Mouse (Mus musculus) c-Kit-positive CD71-positive TER-119-negative erythroid progenitor cells, embryonic 14.5 days (primary cell): ENCODE measurements around the gene Gimap8.

Experiments used
- DNase-seq: peaks from one replicate; pipeline ENCODE4 v3.0.0-alpha.2; 2013; ENCODE audit warnings: low read depth

The Gimap8 gene

DNA sequence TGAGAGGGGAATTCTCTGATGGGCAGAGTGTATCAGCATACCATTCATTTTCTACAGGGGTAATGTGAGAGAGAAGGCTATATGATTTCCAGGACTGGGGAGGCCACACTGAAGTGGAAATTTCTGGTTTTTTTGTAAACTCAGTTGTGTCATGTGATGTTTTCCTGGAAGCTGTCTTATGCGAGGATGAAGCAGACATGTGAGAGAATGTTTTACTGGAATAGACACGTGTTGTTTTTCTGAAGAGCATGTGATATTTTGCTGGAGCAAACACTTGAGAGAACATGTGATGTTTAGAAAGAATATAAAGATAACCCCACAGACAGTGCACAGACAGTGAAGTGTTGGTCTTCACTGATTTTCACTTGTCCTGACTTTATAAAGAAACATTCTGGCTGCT is 8.5 kb upstream of the Gimap8 start:
- DNase-seq, result no peak

GRCm38 (mm10) chr6:48641391-48641790 is 5.6 kb upstream of the Gimap8 start:
- no peak for DNase-seq

- DNase-seq, result peak; percentile 39
These were observed 4.2 kb upstream of the Gimap8 start for GRCm38 (mm10) chr6:48642764-48643292.

GRCm38 (mm10) chr6:48645660-48646308 is 1.2 kb upstream of the Gimap8 start:
- peak; percentile 40 for DNase-seq

- DNase-seq, result no peak
These were observed 734 bp upstream of the Gimap8 start for GRCm38 (mm10) chr6:48646309-48646690.

- DNase-seq, result no peak
These were observed 577 bp downstream of the Gimap8 start for GRCm38 (mm10) chr6:48647611-48648010.

DNA sequence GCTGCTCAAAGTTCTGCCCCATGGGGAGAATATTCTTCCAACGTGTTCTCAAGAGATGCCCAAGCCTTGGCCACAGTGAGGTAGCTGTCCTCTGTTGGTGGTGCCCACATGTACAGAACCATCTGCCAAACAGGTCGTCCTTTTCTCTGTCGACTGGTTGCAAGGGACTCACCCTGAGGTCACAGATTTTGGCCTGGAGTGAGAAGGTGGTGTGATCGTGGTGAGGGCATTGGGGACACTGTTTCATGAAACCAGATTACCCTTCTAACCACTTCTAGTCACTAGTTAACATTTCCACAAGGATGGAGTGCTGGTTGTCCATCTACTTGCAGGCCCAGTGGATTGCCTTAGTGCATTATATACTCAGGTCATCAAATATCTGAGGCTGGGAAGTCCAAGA is 1.7 kb downstream of the Gimap8 start:
- DNase-seq, result no peak

GRCm38 (mm10) chr6:48650041-48650440 is 3.0 kb downstream of the Gimap8 start:
- DNase-seq, result no peak

DNA sequence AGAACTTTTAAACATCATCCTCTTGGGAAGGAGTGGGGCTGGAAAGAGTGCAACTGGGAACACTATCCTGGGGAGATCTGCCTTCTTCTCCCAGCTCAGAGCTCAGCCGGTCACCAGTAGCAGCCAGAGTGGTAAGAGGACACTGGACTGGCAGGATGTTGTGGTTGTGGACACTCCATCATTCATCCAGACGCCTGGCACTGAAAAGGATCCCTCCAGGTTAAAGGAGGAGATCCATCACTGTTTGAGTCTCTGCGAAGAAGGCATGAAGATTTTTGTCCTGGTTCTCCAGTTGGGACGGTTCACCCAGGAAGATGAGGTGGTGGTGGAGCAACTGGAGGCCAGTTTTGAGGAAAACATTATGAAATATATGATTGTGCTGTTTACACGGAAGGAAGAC is 11.7 kb downstream of the Gimap8 start:
- DNase-seq, result no peak

DNA sequence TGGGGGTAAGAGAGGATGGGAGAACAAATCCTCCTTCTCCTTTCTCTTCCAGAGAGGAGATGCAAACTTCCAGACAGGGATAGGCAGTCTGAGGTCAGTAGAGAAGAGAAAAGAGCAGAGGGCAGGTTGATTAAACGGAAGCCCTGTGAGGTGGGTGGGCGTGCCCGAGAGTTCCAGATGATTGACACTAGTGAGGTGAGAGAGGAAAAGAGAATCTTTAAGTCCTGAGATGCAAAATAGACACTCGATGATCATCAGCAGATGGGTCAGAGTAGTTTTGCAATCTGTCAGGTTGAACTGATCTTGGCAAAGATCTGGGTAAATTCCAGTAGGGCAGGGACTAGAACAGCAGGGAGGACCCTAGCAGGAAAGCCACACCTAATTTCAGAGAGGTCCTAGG is 17.7 kb downstream of the Gimap8 start:
- DNase-seq, result no peak

GRCm38 (mm10) chr6:48665471-48665870 is 18.4 kb downstream of the Gimap8 start:
- no peak for DNase-seq

DNA sequence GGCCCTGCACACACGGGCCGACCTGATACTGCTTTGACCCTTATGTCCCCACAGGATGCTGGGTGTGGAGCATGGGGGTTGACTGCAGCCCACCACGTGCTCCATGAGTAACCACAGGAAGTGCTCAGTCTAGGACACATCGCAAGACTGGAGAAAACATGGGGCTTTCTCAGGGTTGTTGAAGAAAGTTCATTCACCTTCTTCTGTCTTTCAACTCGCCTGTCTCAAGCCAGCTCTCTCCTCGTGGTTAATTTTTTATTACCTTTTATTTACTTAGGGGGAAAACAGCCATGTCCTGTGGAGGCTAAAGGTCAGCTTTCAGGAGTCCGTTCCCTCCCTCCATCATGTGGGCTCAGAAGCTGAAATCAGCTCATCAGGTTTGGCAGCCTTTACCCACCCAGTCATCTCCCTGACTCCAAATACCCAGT is 19.1 kb downstream of the Gimap8 start:
- DNase-seq, result no peak

DNA sequence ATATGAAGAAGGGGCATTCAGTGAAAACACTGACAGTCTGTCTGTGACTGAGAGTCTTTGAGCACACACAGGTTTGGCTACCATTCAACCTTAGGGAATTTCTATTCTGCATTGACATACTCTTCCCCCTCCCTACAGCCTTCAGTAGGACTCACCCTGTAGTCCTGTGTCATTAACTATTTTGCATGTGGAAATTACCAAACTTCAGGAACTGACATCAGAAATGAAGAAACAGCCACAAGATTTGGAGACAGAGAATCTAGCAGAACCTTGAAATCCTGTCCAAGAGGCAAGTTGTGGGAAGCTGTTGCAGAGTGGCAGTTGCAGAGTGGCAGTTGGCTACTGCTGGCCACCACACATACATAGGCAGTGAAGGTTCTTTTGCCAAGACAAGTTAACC is 21.0 kb downstream of the Gimap8 start:
- no peak for DNase-seq

GRCm38 (mm10) chr6:48669446-48669969 is 22.5 kb downstream of the Gimap8 start:
- no peak for DNase-seq

GRCm38 (mm10) chr6:48674291-48675058 is 27.4 kb downstream of the Gimap8 start:
- DNase-seq, result no peak

DNA sequence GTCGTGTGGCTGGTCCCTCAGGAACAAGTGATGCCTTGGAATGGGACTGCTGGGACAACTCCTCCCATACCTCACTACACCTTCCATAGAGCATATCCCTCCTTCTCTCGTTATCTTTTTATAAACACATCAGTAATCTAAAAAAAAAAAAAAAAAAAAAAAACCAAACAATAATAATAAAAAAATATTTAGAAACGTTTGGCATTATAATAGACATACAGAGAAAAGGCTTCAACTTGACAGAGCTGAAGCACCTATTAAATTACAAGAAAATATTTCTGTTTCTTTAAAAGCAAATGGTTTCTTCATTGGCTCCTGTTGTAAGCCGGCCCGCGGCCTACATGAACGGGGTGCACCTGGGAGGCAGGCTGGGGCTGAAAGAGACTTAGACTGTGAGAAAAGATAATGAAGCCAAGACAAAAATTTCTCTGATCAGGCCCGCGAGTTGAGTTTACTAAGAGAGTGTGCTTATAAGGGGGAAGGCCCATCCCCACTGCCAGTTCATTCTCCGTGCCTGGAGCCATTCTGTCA is 28.4 kb downstream of the Gimap8 start:
- DNase-seq, result no peak

DNA sequence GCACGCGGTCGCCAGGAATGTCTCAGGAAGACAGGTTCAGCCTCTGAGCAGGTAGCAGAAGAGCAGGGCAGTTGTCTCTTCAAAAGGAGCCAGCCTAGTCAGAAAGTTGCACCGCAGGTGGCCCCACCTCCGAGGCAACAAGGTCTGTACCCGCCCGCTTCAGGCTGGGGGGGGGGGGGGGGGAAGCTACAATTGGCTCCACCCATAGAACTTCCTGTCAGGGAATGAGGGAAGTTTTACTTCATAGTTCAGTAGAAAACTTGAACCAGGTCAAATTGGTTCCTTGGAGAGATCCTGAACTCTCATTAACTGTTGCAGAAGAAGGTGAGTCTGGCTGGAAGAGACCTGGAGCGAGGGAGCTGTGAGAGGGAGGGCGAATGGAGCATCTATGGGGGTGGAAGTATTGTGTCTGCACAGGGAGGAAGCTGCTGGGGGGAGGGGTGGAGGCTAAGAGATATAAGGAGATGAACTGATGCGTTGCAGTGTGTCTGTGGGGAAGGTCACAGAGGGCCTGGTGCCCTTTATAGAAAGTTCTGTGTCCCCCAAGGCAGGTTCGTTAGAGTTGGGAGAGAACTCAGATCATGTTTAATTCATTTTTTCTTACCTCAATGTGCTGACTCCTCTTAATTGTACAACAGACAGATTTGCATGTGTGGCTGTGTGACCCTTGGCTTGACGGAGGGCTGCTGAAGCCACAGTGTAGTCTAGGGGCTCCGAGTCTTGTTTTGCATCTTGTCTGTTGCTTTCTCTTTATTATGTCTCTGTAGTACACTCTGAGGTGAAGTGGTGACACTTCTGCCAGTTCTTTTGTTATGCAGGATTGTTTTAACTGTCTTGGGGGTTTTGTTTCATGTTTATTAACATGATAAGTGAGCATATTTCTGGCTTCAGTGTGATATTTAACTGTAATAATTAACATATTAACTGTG is 29.2 kb downstream of the Gimap8 start, which contains the start of gene Gimap9:
Gimap9 (plus strand) TSS at position 199 of the 929 bp plus-strand sequence.
- peak; percentile 60 for DNase-seq

DNA sequence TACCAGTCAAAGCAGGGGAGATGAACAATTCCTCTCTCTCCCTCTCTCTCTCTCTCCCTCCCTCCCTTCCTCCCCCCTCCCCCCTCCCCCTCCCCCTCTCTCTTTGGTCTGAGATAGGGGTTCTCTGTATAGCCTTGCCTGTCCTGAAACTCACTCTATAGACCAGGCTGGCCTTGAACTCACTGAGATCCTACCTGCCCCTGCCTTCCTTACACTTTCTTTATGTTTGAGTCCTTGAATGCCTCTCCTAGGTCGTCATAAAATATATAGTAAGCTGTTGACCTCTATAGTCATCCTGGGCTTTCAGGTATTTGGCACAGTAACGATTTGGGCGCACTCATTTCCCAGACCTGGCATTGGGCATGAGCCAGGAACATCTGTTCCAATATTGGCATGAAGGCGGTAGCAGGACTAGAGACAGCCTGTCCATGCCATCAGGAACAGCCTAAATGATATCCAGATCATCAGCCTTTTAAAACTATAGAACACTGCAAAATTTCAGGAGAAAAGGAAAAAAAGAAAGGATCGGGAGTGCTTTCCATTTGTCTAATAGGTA is 29.9 kb downstream of the Gimap8 start:
- no peak for DNase-seq

DNA sequence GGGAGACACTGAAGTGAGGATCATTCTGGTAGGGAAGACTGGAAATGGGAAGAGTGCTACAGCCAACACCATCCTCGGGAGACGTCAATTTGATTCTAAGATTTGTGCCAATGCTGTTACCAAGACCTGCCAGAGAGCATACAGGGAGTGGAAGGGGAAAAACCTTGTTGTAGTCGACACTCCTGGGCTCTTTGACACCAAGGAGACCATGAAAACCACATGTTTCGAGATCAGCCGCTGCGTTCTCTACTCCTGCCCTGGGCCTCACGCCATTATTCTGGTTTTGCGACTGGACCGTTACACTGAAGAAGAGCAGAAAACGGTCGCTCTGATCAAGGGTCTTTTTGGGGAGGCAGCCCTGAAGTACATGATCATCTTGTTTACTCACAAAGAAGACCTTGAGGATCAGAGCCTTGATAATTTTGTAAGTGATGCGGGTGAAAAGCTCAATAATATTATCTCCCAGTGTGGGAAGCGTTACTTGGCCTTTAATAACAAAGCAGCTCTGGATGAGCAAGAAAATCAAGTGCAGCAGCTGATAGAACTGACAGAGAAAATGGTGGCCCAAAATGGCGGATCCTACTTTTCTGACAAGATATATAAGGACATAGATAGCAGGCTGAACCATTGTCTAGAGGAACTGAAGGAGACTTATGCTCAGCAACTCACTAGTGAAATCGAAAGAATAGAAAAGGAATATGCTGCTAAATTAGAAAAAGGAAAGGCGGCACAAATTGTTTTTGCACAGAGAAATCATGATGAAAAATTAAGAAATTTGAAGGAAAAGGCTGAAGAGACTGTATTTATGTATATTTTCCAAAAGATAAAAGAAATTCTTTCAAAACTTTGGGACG is 30.7 kb downstream of the Gimap8 start:
- DNase-seq, result no peak

DNA sequence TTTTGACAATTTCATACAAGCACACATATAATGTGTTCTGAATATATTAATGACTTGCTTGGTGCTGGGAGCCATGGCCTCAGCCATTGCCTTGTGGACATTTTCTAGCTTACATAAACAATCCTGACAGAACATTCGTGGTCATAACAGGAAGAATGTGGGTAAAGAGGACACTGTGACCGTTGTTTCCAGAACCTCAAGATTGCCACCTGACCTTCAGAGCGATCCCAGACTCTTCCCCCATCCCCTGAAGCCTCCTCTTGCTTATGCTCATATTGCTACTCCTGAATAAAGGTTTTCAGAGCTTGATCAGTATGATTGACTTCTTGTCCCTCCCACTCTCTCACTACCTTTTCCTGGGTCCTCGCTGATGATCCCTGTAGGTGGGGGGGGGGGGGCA is 31.4 kb downstream of the Gimap8 start:
- no peak for DNase-seq
